Mouse (Mus musculus) embryonic fibroblast, embryonic 13.5 days (primary cell): ENCODE measurements at regions not wholly inside any gene's neighbourhood (a gene's known extent, or its start where the extent isn't known, plus 50 kb on each side); places are given as distances from the start of the nearest gene placed in this dataset.

Source experiments
- CTCF ChIP-seq: IDR thresholded peaks from 2 replicates; pipeline ENCODE4 v1.5.1; 2011; ENCODE audit warnings: mild to moderate bottlenecking, control low read depth, low read length, moderate library complexity, borderline replicate concordance; ENCODE audit not compliant: insufficient read depth
- POLR2A ChIP-seq: IDR thresholded peaks from 2 replicates; pipeline ENCODE4 v1.6.1; 2011; ENCODE audit warnings: low read depth, mild to moderate bottlenecking, control low read depth, low read length, moderate library complexity

GRCm38 (mm10) chr3:70215195-70215594 is 207.8 kb downstream of the Otol1 start:
- no peak for TF ChIP-seq POLR2A
- TF ChIP-seq CTCF = no peak
